Mouse (Mus musculus) hindbrain, postnatal 0 days (tissue): ENCODE measurements around the gene Kbtbd2. TPM values are rescaled to one million over a fixed set of nuclear protein-coding genes. Genes with fewer than 3 reads are reported as not detected.

ENCODE experiments used
- ATAC-seq: fragments of 200-750 bp; cut with Nextera tagmentation; 2 replicates; pipeline ENCODE4 v1.8.0; 2017; ENCODE audit warnings: mild to moderate bottlenecking, moderate TSS enrichment, moderate library complexity
- DNase-seq: peaks from one replicate; pipeline ENCODE4 v3.0.0-alpha.2; 2015; ENCODE audit warnings: low spot score
- H3K27ac ChIP-seq: fragments of 300-500 bp; sonication (generic); 2 replicates; pipeline ENCODE4 v1.5.1; 2014; ENCODE audit warnings: mild to moderate bottlenecking
- H3K27me3 ChIP-seq: fragments of 300-500 bp; sonication (generic); 2 replicates; pipeline ENCODE4 v1.6.1; 2014; ENCODE audit warnings: low read length, mixed read lengths; ENCODE audit not compliant: insufficient read depth
- H3K36me3 ChIP-seq: fragments of 300-500 bp; sonication (generic); 2 replicates; pipeline ENCODE4 v1.6.1; 2014; ENCODE audit warnings: low read length, mixed read lengths; ENCODE audit not compliant: insufficient read depth
- H3K4me1 ChIP-seq: fragments of 300-500 bp; sonication (generic); 2 replicates; pipeline ENCODE4 v1.6.1; 2014; ENCODE audit warnings: antibody characterized with exemption, low read length, mixed read lengths; ENCODE audit not compliant: insufficient read depth
- H3K4me2 ChIP-seq: fragments of 300-500 bp; sonication (generic); 2 replicates; pipeline ENCODE4 v1.6.1; 2014; ENCODE audit warnings: low read depth, mild to moderate bottlenecking, low read length, moderate library complexity, mixed read lengths
- H3K4me3 ChIP-seq: fragments of 300-500 bp; sonication (generic); 2 replicates; pipeline ENCODE4 v1.5.1; 2014; ENCODE audit warnings: low read length
- H3K9ac ChIP-seq: fragments of 300-500 bp; sonication (generic); replicated peaks from 2 replicates; pipeline ENCODE4 v1.6.1; 2014; ENCODE audit warnings: mild to moderate bottlenecking, low read length, moderate library complexity, mixed read lengths
- H3K9me3 ChIP-seq: fragments of 300-500 bp; sonication (generic); 2 replicates; pipeline ENCODE4 v1.6.1; 2016; ENCODE audit warnings: low read length, mixed read lengths
- CTCF ChIP-seq: IDR thresholded peaks from 2 replicates; pipeline ENCODE4 v1.5.1; 2016; ENCODE audit warnings: antibody characterized with exemption, control low read depth, low read depth
- WGBS: fragments of 180-500 bp; shearing (Covaris S2); extraction: QIAGEN DNeasy Blood & Tissue Kit; methylation state at CpG from one replicate; pipeline ENCODE4 v1.1.7; 2014; 5-methylcytosine and 5-hydroxymethylcytosine counted together
- polyA plus RNA-seq: library from polyadenylated mRNA; unstranded; fragments of >200 nt; fragmentation: Nextera tagmentation; extraction: Ambion mirVana; gene quantifications from 2 replicates; pipeline ENCODE4 v1.2.1, GENCODE M21; 2015
- total RNA-seq: library from RNA; depleted of rRNA; stranded (reverse); fragments of >200 nt; gene quantifications from 2 replicates; pipeline ENCODE4 v1.2.3, GENCODE M21; 2014; rRNA removed

The Kbtbd2 gene
- total RNA-seq (36.0 and 46.2 TPM in 2 replicates), polyA plus RNA-seq (18.2 and 19.7 TPM in 2 replicates)

DNA sequence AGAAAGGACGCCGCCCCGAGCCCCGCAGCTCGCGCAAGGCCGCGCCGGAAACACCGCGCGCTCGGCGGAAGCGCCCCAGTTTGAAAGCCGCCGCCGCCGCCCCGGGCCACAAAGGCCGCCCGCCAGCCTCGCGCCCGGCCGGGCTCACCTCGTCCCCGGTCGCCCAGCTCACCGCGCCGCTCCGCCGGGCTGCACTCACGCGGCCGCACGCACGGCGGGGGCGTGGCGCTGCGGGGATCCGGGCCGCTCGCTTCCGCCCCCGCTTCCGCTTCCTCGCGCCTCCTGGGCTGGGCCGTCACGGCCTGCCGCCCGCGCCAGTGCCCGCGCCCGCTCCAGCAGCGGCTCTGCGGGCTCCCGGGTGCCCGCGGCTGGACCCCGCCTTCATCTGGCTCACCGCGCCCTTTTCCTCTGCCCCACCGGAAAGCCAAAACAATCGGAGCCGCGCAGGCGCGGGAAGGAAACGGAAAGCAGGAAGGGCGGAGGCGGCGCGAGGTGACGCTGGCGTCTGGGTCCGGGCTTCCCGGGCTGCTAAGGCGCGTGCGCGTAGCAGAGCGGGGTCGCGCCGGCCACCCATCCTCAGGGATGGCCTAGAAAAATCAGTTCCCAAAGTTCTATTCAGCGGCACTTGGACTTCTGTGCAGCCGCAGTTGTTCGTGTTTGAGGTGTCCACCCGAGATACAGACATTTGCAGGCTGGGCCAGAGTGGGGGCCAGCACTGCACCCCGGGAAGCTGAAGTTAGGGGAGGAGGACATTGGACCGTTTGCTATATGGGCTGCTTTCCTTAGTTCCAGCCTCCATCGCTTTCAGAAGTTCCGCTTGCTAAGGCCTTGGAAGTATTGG, at the start of gene Kbtbd2:
Gene Kbtbd2, minus strand, starts transcription at position 503 of the 841 bp plus-strand sequence.
- ATAC-seq (peak; percentile 97), DNase-seq (peak; percentile 97)
- no peak for TF ChIP-seq CTCF
- 1% methylated on average over 96 of the region's 98 CpGs for WGBS
- H3K27ac ChIP-seq: peak within 1 kb of the TSS; percentile 100
- H3K36me3 ChIP-seq: no peaks in the 10 kb centered on the region
- peaks cover 9% of the 10 kb centered on the region; the same call in 1 of the 2 replicates for H3K4me1 ChIP-seq
- H3K9me3 ChIP-seq: no peaks in the 10 kb centered on the region
- H3K9ac ChIP-seq: peak within 1 kb of the TSS; percentile 94
- peak within 1 kb of the TSS; percentile 89 for H3K4me3 ChIP-seq
- H3K27me3 ChIP-seq: no peaks in the 10 kb centered on the region
- H3K4me2 ChIP-seq: peak within 1 kb of the TSS; percentile 89

DNA sequence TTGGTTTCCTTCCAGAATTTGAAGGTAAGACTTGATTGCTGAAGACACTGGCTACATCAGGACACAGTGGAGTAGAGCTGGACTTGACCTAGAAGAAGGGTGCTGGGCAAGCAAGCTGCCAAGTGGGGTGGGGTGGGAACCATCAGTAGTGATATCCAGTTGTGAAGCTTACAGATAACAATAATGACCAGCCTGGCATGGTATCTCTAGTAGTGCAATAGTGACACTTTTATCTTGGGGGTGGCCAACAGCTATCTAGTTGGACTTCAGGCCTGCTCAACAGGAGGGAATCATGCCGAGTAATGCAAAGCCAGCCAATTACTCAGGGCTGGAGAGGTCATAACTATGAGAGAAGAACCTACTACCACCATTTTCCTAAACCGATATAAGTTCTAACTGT, 46.8 kb upstream of the Kbtbd2 start:
- DNase-seq (no peak), ATAC-seq (no peak)
- Histone ChIP-seq H3K4me3 (no peak overlapping the region), H3K4me2 (no peak overlapping the region), H3K9ac (no peak overlapping the region), H3K4me1 (no peaks in the 10 kb centered on the region), H3K27ac (no peak overlapping the region), H3K36me3 (no peaks in the 10 kb centered on the region), H3K27me3 (no peaks in the 10 kb centered on the region), H3K9me3 (no peaks in the 10 kb centered on the region)
- no peak for TF ChIP-seq CTCF
- WGBS: 90% methylated on average over 2 of the region's 2 CpGs

DNA sequence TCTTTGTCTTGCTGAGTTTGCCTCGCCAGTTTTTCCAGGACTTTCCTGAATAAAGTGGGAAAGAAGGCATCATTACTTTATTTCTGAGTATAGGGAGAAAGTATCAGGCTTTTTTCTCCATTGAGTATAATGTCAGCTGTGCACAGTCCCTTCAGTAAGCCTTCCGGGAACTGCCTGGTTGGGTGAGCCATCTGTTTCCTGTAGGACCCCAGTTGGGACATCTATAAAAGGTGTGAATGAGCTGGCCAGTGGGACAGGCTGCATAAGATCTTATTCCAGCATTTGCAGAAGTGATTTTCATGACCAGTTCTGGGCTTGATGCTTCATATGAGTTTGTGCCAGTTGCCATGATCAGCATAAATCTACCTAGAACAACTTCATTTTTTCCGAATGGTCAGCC, 45.6 kb upstream of the Kbtbd2 start:
- H3K27ac ChIP-seq: no peak overlapping the region
- H3K4me2 ChIP-seq: no peak overlapping the region
- no peaks in the 10 kb centered on the region for H3K4me1 ChIP-seq
- DNase-seq: no peak
- no peak for ATAC-seq
- no peak overlapping the region for H3K4me3 ChIP-seq
- H3K36me3 ChIP-seq: no peaks in the 10 kb centered on the region
- H3K9me3 ChIP-seq: no peaks in the 10 kb centered on the region
- H3K27me3 ChIP-seq: no peaks in the 10 kb centered on the region
- 83% methylated on average over 3 of the region's 3 CpGs for WGBS
- TF ChIP-seq CTCF: no peak
- H3K9ac ChIP-seq: no peak overlapping the region

DNA sequence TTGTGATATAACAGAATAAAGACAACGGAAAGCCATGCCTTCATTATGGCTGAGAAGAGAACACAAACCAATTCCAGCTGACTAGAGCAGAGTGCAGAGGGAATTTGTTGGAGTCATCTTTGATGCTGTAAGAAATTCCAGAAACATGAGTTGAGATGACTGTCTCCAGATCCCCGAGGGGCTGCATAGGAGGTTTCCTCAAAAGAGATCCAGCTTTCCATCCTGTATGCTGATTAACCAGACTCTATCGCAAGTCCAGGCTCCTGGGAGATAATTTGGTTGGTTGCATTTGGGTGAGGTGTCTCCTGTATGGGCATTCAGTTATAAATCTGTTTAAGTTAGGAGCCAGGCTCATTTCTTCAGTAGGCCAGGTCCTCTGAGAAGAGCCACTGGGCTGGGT, 40.0 kb upstream of the Kbtbd2 start:
- Histone ChIP-seq H3K27ac (no peak overlapping the region), H3K36me3 (no peaks in the 10 kb centered on the region), H3K9me3 (no peaks in the 10 kb centered on the region), H3K4me1 (no peaks in the 10 kb centered on the region), H3K27me3 (no peaks in the 10 kb centered on the region), H3K4me2 (no peak overlapping the region), H3K4me3 (no peak overlapping the region), H3K9ac (no peak overlapping the region)
- ATAC-seq: no peak
- no peak for DNase-seq
- no peak for TF ChIP-seq CTCF
- 91% methylated on average over 3 of the region's 3 CpGs for WGBS

DNA sequence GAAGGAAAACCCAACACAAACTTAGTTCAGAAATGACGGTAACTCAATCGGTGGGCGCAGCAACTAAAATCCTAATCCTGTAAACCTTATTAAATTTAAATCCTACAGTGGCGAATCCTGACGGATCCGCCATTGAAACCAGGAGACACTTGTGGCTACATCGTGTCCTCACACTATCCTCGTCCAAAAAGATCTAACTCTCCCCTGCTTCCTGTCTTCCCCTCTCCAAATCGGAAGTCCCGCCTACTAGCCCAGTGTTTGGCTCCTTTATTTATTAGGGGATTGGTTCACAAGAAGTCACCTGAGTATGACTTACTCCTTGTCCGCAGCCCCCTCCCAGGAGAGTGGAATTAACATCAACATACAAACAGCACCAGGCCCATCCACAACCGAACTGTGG, 39.6 kb upstream of the Kbtbd2 start:
- H3K27me3 ChIP-seq: no peaks in the 10 kb centered on the region
- ATAC-seq (no peak), DNase-seq (no peak)
- H3K4me3 ChIP-seq: no peak overlapping the region
- no peak for TF ChIP-seq CTCF
- no peaks in the 10 kb centered on the region for H3K36me3 ChIP-seq
- WGBS: 97% methylated on average over 12 of the region's 12 CpGs
- H3K4me2 ChIP-seq: no peak overlapping the region
- no peak overlapping the region for H3K9ac ChIP-seq
- no peaks in the 10 kb centered on the region for H3K4me1 ChIP-seq
- H3K9me3 ChIP-seq: no peaks in the 10 kb centered on the region
- H3K27ac ChIP-seq: no peak overlapping the region

DNA sequence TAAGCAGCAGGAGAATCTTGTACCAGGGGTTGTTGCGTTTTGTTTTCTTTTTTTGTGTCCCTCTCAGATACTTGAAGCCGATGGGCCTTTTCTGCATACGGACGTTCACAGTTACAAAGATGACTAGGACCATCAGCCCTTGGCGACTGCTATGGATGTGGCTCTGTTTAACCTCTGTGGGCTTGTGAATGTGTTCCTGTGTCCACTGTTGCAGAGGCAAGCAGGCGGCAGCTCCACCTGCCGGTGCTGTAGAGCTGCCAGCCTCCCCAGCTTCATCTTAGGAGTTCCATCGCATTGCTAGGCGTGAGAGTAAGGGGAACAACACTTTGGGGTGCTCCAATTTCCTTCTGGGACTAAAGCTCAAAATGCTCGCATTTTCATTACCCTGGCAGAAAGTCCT, 37.9 kb upstream of the Kbtbd2 start:
- TF ChIP-seq CTCF: peak; percentile 29; the same call in 1 of the 2 replicates
- H3K27me3 ChIP-seq: no peaks in the 10 kb centered on the region
- ATAC-seq: no peak
- no peak overlapping the region for H3K9ac ChIP-seq
- no peak overlapping the region for H3K4me2 ChIP-seq
- no peaks in the 10 kb centered on the region for H3K36me3 ChIP-seq
- WGBS: 86% methylated on average over 10 of the region's 10 CpGs
- H3K4me1 ChIP-seq: no peaks in the 10 kb centered on the region
- H3K27ac ChIP-seq: no peak overlapping the region
- no peak for DNase-seq
- no peaks in the 10 kb centered on the region for H3K9me3 ChIP-seq
- H3K4me3 ChIP-seq: no peak overlapping the region

DNA sequence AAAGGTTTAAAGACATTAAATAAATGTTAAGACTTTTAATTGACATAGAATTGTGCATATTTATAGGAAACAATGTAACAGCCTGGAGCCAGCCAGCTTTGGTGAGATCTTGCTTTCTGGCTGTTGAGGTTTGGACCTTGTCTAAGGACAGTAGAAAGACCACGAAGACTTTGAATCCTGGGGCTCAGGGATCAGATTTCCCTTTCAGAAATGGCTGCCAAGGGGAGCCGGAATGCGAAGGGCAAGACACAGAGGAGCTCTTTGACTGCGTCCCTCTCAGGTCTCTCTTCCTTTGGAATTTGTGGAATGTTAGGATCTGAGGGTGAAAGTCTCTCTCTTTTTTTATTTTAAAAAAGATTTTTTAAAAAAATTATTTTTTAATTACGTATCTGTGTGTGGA, 37.2 kb upstream of the Kbtbd2 start:
- no peak for ATAC-seq
- no peaks in the 10 kb centered on the region for H3K9me3 ChIP-seq
- WGBS: 67% methylated on average over 5 of the region's 5 CpGs
- no peak overlapping the region for H3K4me3 ChIP-seq
- H3K36me3 ChIP-seq: no peaks in the 10 kb centered on the region
- H3K27ac ChIP-seq: no peak overlapping the region
- H3K27me3 ChIP-seq: no peaks in the 10 kb centered on the region
- no peak overlapping the region for H3K4me2 ChIP-seq
- H3K9ac ChIP-seq: no peak overlapping the region
- DNase-seq: no peak
- no peak for TF ChIP-seq CTCF
- H3K4me1 ChIP-seq: no peaks in the 10 kb centered on the region
